Mouse (Mus musculus): ENCODE measurements around the gene Olfr1362.

The Olfr1362 gene

DNA sequence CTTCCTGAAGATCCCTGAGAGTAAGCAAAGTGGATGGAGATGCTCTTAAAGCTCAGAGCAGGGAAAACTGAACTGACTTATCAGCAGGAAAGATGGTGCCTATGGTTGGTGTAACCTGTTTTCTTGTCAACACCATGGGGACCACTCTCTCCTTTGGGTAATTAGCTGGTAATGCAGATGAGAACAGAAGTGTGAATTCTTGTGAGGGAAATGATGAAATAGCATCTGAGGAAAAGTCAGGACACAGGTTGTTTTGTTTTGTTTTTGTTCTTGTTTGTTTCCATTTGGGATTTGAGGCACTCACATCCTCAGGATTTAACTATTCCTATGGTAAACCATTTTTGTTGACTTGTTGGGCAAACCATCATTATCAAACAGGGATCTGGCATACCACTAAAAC lies at the start of gene Olfr1362:
Gene Olfr1362, minus strand, starts transcription at position 101 of the 400 bp plus-strand sequence.
- DNase-seq (ENCODE audit: extremely low spot score): no peak

DNA sequence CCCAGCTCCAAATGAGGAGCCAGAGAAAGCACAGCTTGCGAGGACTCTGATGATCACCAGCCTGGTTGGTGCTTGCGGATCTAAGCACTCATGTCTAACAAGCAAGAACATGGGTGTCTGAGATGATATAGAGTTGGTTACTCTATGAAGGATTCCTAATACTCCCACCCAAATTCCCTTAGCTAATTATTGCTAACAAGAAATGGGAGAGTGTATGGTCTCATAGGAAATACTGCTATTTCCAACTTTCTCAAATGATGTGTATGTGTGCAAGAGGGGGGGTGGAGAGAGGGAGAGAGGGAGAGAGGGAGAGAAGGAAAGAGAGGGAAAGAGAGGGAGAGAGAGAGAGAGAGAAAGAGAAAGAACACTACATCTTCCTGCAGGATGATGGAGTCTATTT lies 49.5 kb upstream of the Olfr1362 start, which contains the start of gene Olfr1361:
Gene Olfr1361, minus strand, starts transcription at position 101 of the 400 bp plus-strand sequence.
- no peak for DNase-seq (ENCODE audit: extremely low spot score)

DNA sequence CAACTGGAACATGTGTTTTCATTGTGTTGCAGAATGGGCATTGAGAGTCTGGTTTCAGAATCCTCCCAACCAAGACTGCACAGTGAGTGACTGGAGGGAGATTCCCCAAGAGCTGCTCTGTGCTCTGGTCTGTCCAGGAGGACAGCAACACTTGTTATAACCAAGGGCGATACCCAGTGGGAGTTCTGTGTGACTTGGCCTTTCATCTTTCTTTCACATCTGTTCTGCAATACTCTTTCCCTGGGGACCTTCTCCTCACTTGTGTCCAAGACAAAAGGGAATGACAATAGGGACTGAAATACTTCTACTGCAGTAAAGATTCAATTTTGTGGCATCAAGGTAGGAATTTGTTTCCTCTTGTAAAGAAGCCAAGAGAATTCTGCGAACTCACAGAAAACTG lies 28.6 kb upstream of the Olfr1362 start, which contains the start of gene Olfr11:
Gene Olfr11, minus strand, starts transcription at position 101 of the 400 bp plus-strand sequence.
- no peak for DNase-seq (ENCODE audit: extremely low spot score)

DNA sequence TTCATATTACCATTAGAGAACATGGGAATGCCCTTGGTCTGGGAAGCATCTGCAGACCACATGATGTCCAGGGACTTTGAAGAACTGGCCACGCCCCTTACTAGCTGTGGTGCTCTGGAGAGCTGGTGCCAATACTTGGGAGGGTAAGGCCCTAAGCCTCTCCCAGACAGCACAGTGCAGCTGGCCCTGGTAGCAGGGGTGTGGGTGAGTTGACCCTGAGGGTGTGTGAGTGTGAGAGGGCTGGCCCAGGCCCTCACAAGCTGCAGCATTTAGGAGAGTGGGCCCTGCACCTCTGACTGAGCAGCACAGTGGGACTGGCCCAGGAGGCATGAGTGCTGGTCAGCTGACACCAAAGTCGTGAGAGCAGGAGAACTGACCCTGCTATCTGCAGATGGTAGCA lies 22.2 kb downstream of the Olfr1362 start:
- no peak for DNase-seq (ENCODE audit: extremely low spot score)

DNA sequence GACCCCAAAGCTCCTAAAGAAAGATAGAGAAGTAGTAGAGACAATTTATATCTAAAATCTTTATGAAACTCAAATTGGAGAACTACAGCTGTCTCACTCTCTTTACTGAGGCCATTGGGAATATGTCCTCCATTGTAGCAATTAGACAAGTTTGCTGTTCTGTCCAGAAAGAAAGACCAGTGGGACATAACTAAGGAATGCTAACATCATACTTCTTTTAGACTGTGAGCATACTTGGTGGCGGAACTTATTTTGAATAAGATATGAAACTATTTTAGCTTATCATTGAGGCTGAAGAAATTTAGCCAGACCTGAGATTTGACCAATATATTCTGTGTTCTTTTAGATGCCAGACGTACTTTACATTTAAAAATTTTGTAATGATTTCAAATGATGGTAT lies 32.2 kb downstream of the Olfr1362 start, which contains the start of gene Olfr1364:
Gene Olfr1364, minus strand, starts transcription at position 101 of the 400 bp plus-strand sequence.
- no peak for DNase-seq (ENCODE audit: extremely low spot score)
